Mouse (Mus musculus) heart, adult 2 months (tissue): Measurements from ENCODE around the gene Smarce1. TPM values are rescaled to one million over a fixed set of nuclear protein-coding genes. Genes with fewer than 3 reads are reported as not detected.
A peak's percentile ranks its signal among the peaks of the same experiment; 100 is the strongest.

Experiments
- DNase-seq, 2 experiments: peaks; one replicate each; pipeline ENCODE4 v3.0.0; 2021
- H3K27ac ChIP-seq: fragments of 200-600 bp; 2 replicates; pipeline ENCODE4 v1.8.1; 2022
- H3K27me3 ChIP-seq: fragments of 200-500 bp; 2 replicates; pipeline ENCODE4 v1.6.1; 2012; ENCODE audit warnings: mild to moderate bottlenecking, low read length, inconsistent platforms, mixed read lengths; ENCODE audit not compliant: control insufficient read depth, insufficient read depth
- H3K36me3 ChIP-seq: fragments of 200-500 bp; 2 replicates; pipeline ENCODE4 v1.6.1; 2012; ENCODE audit warnings: low read length, inconsistent platforms; ENCODE audit not compliant: control insufficient read depth, insufficient read depth
- H3K4me1 ChIP-seq: fragments of 200-500 bp; 2 replicates; pipeline ENCODE4 v1.6.1; 2011; ENCODE audit warnings: low read length; ENCODE audit not compliant: control insufficient read depth, insufficient read depth
- H3K4me3 ChIP-seq: fragments of 200-600 bp; 2 replicates; pipeline ENCODE4 v1.8.1; 2022
- H3K79me2 ChIP-seq: fragments of 200-500 bp; replicated peaks from 2 replicates; pipeline ENCODE4 v1.6.1; 2012; ENCODE audit warnings: mild to moderate bottlenecking, inconsistent platforms, low read length, moderate library complexity, mixed read lengths; ENCODE audit not compliant: control insufficient read depth, insufficient read depth
- H3K9ac ChIP-seq: fragments of 200-500 bp; 2 replicates; pipeline ENCODE4 v1.6.1; 2012; ENCODE audit warnings: low read depth, mild to moderate bottlenecking, control low read depth, inconsistent platforms, low read length, mixed read lengths
- CTCF ChIP-seq: fragments of 200-600 bp; IDR thresholded peaks from 2 replicates; pipeline ENCODE4 v1.8.1; 2022; ENCODE audit warnings: antibody characterized with exemption, mild to moderate bottlenecking, moderate library complexity
- EP300 ChIP-seq: fragments of 200-500 bp; IDR thresholded peaks from 2 replicates; pipeline ENCODE4 v1.6.1; 2011; ENCODE audit warnings: low read depth, low read length, control low read depth; ENCODE audit not compliant: insufficient read depth
- POLR2A ChIP-seq: fragments of 200-500 bp; IDR thresholded peaks from 2 replicates; pipeline ENCODE4 v1.6.1; 2011; ENCODE audit warnings: mild to moderate bottlenecking, low read depth, low read length, control low read depth; ENCODE audit not compliant: insufficient read depth
- WGBS: fragments of 180-500 bp; shearing (Covaris S2); methylation state at CpG from one replicate; pipeline ENCODE4 v1.1.7; 2018; 5-methylcytosine and 5-hydroxymethylcytosine counted together
- intact Hi-C: fragments of 180-260 bp; cut with DNase I; formaldehyde crosslinking; loops from one replicate; pipeline ENCODE4 v1.15.1; 2025
- polyA plus RNA-seq: library from polyadenylated mRNA; depleted of rRNA; stranded (reverse); fragments of >200 nt; gene quantifications from 2 replicates; pipeline ENCODE4 v1.2.3, GENCODE M21; 2012
- total RNA-seq, 2 experiments: library from RNA; stranded (reverse); gene quantifications; 2 replicates each; pipeline ENCODE4 v1.2.3; 2021

The Smarce1 gene
- total and polyA plus RNA-seq, 3 experiments, result 22.2 to 44.6 (median 41.8) TPM

DNA sequence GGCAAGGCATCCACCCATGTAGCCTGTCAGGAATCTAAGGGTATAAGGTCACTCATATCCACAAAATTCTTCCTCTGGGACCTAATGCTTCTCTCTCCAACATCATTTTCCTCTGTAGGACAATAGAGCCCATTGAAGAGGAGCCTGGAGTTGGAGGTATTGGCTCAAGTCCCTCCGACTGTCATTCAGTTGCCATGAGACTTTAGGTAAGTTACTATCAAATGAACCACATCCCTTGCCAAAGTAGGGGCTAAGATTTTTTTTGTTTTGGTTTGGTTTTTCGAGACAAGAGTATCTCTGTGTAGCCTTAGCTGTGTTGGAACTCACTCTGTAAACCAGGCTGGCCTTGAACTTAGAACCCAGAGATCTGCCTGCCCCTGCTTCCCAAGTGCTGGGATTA lies 59.4 kb downstream of the Smarce1 start:
- TF ChIP-seq CTCF (no peak), POLR2A (no peak), EP300 (no peak)

DNA sequence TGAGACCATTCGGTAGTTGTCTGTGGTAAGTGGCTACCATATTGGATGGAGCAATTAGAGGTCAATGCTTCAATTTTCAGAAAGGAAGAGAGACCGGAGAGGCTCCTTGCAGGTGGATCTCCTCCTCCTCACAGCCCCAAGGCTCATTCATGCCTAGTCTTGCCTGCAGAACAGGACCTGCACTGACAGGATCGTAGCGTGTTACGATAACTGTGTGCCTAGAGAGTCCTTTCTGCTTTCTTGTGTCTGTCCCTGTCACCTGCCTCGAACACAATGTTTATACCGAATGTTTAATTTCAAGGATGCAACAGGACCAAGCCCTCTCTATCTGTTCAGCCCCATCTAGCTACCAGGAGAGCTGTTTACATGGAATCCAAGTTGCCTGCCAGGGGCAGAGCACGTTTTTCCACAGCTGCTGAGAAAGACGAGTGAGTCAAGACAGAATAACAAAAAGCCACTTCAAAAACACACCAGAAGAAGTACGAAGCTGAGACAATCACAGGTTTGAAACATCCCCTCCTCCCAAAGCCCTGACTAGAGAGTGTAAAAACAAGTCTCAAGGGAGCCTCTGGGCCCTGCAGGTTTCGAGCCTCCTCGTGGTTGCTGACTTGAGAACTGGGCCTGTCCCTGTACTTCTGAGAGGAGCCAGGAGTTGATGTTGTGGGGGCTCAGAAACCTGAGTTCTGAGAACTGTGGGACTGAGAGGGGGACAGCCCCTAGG lies 60.1 kb downstream of the Smarce1 start:
- no peak for DNase-seq
- Histone ChIP-seq H3K36me3 (no peaks in the 10 kb centered on the region), H3K27ac (no peak overlapping the region), H3K9ac (no peak overlapping the region), H3K4me3 (no peak overlapping the region), H3K27me3 (no peaks in the 10 kb centered on the region), H3K4me1 (no peaks in the 10 kb centered on the region), H3K79me2 (no peaks in the 10 kb centered on the region)
- TF ChIP-seq EP300 (no peak), CTCF (no peak), POLR2A (no peak)
- intact Hi-C loops, result no loop called here
- whole genome bisulfite sequencing, result 71% methylated on average over 12 of the region's 12 CpGs

More for the DNA sequence above, 59.4 kb downstream of the Smarce1 start:
- no peaks in the 10 kb centered on the region for H3K4me1 ChIP-seq
- no peak overlapping the region for H3K4me3 ChIP-seq
- no peak overlapping the region for H3K27ac ChIP-seq
- no peak overlapping the region for H3K9ac ChIP-seq
- 48% methylated on average over 2 of the region's 2 CpGs for WGBS
- no peaks in the 10 kb centered on the region for H3K79me2 ChIP-seq
- no peaks in the 10 kb centered on the region for H3K27me3 ChIP-seq
- DNase-seq, result no peak
- no peaks in the 10 kb centered on the region for H3K36me3 ChIP-seq
- intact Hi-C loops, result no loop called here

DNA sequence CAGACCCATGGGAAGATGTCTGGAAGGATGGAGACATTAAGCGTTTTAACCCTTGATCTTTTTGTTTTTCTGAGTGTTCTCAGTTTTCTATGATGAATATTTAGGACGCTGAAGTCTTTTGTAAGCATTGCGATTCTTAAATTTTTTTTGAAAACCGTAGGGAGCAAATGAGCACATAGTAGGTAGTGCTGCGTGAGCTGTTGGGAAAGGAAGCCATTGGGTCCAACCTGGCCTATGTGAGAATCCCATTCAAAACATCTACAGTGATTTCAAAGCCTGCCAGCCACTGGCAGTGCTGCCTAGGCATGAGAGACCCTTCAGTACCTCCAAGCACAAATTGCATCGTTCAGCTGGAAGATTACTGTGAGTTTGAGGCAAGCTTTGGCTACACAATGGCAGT lies 60.8 kb downstream of the Smarce1 start:
- Histone ChIP-seq H3K27ac (no peak overlapping the region), H3K27me3 (no peaks in the 10 kb centered on the region), H3K79me2 (no peaks in the 10 kb centered on the region), H3K9ac (no peak overlapping the region), H3K4me3 (no peak overlapping the region), H3K4me1 (no peaks in the 10 kb centered on the region), H3K36me3 (no peaks in the 10 kb centered on the region)
- intact Hi-C loops, result no loop called here
- no peak for DNase-seq
- TF ChIP-seq CTCF (no peak), EP300 (no peak), POLR2A (no peak)
- 91% methylated on average over 6 of the region's 6 CpGs for WGBS

DNA sequence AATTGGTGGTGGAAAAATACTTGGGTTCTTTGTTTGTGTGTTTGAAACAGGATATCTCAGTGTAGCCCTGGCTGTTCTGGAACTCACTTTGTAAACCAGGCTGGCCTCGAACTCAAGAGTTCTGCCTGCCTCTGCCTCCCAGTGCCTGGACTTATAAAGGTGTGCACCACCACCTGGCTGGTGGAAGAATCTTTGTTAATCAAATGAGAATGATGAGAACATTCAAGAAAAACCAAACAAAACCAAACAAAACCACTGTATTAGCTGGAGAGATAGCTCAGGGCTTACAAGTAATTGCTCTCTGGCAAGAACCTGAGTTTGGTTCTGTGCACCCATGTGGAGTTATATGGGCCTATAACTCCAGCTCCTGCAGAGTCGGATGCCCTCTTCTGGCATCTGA lies 61.4 kb downstream of the Smarce1 start:
- Histone ChIP-seq H3K36me3 (no peaks in the 10 kb centered on the region), H3K4me1 (no peaks in the 10 kb centered on the region), H3K79me2 (no peaks in the 10 kb centered on the region), H3K27ac (no peak overlapping the region), H3K4me3 (no peak overlapping the region), H3K27me3 (no peaks in the 10 kb centered on the region), H3K9ac (no peak overlapping the region)
- 88% methylated on average over 2 of the region's 2 CpGs for WGBS
- TF ChIP-seq EP300 (no peak), CTCF (no peak), POLR2A (no peak)
- no peak for DNase-seq
- intact Hi-C loops, result no loop called here

DNA sequence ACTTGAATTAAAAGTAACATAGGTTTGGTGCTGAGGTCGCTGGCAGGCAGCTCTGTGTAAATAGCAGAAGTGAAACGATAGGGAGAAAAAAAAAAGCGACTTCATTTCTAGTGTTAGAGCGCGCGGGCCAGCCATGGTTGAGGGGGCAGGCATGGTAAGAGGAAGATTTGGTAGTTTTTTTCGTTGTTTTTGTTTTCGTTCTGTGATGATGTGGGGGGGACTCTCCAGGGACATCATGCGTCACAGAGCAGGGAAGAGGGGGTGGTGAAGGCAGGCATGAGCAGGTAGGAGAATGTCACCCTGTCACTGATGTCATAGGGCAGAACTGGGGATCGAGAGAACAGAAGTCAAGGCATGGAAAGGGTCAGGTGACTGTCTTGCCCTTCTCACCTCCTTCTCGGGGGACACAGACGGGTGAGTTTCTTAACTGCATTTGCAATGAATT lies 62.8 kb downstream of the Smarce1 start:
- Histone ChIP-seq H3K27me3 (no peaks in the 10 kb centered on the region), H3K4me3 (no peak overlapping the region), H3K79me2 (no peaks in the 10 kb centered on the region), H3K9ac (no peak overlapping the region), H3K4me1 (no peaks in the 10 kb centered on the region; the same call in 1 of the 2 replicates), H3K36me3 (no peaks in the 10 kb centered on the region), H3K27ac (no peak overlapping the region)
- WGBS, result 61% methylated on average over 12 of the region's 12 CpGs
- DNase-seq, result peak in 1 of 2 experiments; percentile 53
- intact Hi-C loops, result no loop called here
- TF ChIP-seq CTCF (no peak), POLR2A (no peak), EP300 (no peak)

DNA sequence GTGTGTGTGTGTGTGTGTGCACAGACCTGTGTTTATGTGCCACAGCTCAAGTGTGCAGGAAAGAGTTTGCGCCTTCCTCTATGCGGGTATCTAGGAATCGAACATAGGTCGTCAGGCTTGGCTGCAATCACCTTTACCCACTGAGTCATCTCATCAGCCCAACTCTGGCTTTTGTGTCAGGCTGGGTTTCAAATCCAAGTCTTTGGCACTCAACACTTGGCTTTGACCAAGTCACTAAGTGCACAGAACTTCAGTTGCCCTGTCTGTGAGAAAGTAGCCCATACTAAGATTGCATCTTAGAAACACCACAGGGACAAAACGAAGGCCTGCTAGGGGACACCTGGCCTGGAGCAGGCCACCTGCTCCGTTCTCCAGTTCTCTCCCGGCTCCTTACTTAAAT lies 63.2 kb downstream of the Smarce1 start:
- no peak overlapping the region for H3K4me3 ChIP-seq
- WGBS, result 89% methylated on average over 7 of the region's 7 CpGs
- H3K4me1 ChIP-seq, result peaks cover 3% of the 10 kb centered on the region
- H3K27me3 ChIP-seq, result no peaks in the 10 kb centered on the region
- H3K9ac ChIP-seq, result no peak overlapping the region
- H3K79me2 ChIP-seq, result no peaks in the 10 kb centered on the region
- no peak for DNase-seq
- H3K27ac ChIP-seq, result no peak overlapping the region
- TF ChIP-seq EP300 (no peak), POLR2A (no peak), CTCF (no peak)
- intact Hi-C loops, result no loop called here
- no peaks in the 10 kb centered on the region for H3K36me3 ChIP-seq
